Mouse (Mus musculus) monocyte, adult 5-6 weeks (primary cell): ENCODE results near the gene Lingo1. TPM values are rescaled to one million over a fixed set of nuclear protein-coding genes. Genes with fewer than 3 reads are reported as not detected.

Experiments
- ATAC-seq: fragments of 153-309, 156-312 bp; replicated peaks from 2 replicates; pipeline ENCODE4 v1.8.0; 2017; ENCODE audit warnings: mild to moderate bottlenecking; ENCODE audit not compliant: low TSS enrichment, insufficient number of reproducible peaks, severe bottlenecking, poor library complexity, low FRiP score
- total RNA-seq: library from RNA; stranded (forward); fragments of 200-1000, 200-491, 200-594 nt; gene quantifications from 3 replicates; pipeline ENCODE4 v1.2.3, GENCODE M21; 2017

The Lingo1 gene
- not detected in 3 replicates for total RNA-seq

- ATAC-seq = no peak
Observed at GRCm38 (mm10) chr9:56795721-56796655, at the start of gene Lingo1. Gene Lingo1 (minus strand): TSS chr9:56796468.

DNA sequence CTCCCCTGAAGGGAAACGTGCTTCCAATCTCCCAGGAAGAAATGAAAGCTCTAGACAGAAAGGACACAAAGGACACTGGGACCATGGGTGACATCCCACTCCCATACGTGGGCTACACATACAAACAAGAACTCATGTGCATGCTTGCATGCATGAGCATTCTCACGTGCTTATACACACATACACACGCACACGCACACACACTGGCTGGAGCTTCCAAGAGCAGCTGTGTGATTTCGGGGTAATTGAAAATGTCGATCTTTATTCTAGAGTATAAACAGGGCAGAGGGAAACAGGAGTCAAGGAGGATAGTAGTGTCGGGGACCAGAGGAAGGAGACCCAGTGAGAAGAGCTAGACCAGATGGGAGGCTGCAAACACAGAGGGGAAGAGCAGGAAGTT, 48.4 kb upstream of the Lingo1 start:
- no peak for ATAC-seq

- no peak for ATAC-seq
Observed at GRCm38 (mm10) chr9:56843679-56844188, 47.5 kb upstream of the Lingo1 start.

DNA sequence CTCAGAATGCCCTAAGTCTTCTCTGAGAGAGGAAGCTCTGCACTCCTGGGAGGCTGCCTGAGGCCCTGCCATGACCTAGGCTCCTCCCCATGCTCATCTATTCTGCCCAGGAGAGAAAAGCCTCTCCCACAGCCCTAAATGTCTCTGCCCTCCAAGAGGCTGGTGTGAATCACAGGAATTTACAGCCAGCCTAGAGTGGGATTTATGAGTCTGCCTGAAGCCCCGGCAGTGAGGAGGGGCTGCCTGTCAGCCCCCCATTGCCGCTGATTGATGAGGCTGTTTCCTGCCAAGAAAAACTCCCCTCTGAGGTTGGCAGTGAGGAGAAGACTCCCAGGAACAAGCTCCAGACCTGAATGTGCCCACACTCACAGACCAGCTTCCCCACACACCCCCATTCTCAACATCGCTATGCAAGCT, 46.0 kb upstream of the Lingo1 start:
- ATAC-seq = no peak

DNA sequence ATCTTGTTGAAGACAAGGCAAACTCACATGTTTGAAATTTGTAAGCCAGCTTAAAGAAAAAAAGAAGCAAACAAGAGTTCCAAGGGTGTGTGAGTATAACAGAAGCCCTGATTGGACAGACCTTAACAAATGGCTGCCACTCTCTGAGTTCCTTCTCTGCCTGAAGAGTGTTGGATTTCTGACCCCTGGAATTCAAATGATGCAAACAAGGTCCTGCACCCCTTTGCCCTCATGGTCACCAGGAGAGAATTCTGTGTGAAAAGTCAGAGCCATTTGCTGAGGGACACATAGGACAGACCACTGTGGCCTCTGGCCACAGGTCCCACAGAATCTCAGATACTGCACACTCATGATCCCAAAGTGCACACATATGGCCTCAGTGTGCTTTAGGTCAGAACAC, 45.6 kb upstream of the Lingo1 start:
- ATAC-seq = no peak

DNA sequence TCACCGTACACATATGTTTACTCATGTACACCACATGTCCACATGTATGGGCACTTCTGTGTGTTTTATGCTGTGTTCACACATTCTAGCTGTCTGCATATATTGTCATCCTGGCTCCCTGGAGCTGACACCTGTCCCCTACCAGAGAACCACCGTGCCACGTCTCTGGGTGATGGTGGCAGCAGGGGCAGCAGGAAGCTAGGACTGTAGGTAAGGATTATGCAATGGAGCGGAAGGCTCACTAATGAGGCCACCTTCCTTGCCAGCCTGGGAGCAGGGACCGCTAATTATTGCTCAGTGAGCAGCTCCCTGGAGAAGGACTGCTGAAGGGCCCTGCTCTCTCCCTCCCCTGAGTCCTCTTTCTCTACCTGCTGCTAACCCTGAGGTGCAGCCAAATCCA, 44.5 kb upstream of the Lingo1 start:
- ATAC-seq = no peak

GRCm38 (mm10) chr9:56835152-56835551, 38.9 kb upstream of the Lingo1 start:
- no peak for ATAC-seq

DNA sequence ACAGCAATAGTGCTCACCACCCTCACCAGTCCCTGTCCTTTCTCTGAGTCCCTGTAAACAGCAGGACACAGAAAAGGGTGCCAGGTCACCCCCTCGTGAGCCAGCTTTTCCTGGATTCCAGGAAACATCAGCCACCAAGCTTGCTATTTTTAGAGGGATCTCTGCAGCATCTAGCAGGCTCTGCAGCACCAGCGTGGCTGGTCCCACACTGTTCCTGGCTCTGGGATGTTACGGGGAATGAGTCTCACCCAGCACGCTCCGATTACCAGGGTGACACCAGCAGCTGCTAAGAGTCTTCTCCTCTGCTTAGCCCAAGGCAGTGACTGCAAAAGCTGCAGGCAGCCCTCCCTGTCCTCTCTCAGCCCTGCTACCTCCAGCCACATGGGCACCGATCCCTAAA, 36.6 kb upstream of the Lingo1 start:
- ATAC-seq = no peak

- no peak for ATAC-seq
Observed at GRCm38 (mm10) chr9:56831904-56832303, 35.6 kb upstream of the Lingo1 start.

DNA sequence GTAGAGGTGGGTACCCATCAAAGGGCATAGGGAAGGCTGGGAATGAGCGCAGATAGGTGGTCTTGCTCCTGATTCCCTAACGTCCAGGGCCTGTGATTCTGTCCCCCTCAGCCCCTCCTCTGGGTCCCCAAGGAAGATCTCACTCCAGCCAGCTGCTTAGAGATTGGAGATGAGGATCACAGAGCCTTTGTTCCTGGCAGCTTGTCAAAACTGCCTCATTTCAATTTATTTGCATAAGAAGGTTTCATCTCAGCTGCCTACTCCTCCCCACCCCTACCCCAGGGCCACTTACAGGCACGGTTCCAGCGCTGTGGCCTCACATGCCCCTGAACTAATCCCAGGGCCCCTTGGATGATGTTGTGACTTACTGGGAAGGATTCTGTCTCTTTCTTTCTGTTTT, 33.9 kb upstream of the Lingo1 start:
- ATAC-seq = no peak

GRCm38 (mm10) chr9:56828841-56829240, 32.6 kb upstream of the Lingo1 start:
- ATAC-seq = no peak

DNA sequence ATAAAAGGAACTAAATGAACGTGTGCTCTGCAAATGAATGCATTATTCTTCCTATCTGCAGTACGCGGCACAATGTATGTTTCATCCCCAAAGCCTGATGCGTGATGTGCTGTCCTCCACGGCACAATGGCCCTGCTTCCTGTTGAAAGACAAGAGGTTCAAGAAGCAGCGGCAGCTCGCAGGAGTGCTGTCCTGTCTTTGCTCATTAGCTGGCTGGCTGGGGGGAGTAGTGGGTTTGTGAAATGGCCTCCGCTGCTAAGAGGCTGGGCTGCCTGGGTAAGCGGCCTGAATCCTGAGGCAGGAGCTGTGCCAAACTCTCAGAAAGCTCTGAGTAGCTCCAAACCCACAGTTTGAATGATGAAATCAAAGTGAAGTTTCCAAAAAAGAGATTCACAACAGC, 31.9 kb upstream of the Lingo1 start:
- no peak for ATAC-seq

DNA sequence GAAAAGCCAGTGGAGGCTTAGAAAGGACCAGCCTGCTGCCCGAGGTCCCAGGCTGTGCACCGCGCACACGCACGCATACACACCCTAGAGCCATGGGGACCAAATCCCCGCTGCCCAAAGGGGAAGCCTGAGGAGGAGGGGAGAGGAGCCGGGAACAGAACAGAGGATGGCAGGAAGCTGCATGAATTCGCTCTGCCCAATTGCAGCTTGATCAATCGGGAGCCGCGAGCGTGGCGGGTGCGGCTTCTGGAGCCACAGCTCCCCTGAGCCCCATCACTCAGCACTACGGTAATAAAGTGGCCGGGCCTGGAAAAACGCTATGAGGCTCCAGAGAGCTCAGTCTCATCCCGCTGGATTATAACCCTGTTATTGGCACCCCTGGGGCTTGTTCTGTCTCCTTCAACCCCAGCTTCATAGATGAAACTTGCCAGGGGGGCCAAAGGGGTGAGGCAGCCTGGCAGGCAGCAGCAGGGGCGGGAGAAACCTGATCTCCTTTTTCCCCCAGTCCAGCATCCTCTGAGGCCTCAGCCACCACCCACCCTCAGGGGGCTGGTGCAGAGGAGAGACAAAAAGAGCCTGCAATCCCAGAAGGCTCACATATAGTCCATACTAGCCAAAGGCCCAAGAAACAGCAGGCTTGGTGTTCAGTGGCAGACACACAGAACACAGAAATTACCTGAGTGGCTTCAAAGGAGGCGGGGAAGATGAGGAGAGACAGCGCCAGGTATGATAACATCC, 29.4 kb upstream of the Lingo1 start:
- no peak for ATAC-seq

DNA sequence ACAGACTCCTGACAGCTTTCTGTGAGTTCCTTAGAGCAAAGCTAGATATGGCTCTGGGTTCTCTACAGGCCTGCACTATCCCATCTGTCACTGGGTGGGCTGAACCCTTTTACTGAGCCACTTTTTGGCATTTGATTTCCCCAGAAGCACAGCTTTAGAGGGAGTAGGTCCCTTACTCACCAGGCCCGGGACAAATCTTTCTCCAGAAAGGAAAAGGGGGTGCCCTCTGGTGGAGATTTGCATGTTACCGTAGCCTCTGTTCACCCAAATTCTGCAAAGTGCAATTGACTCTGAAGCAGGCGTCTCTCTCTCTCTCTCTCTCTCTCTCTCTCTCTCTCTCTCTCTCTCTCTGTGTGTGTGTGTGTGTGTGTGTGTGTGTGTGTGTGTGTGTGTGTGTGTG, 28.6 kb upstream of the Lingo1 start:
- no peak for ATAC-seq

DNA sequence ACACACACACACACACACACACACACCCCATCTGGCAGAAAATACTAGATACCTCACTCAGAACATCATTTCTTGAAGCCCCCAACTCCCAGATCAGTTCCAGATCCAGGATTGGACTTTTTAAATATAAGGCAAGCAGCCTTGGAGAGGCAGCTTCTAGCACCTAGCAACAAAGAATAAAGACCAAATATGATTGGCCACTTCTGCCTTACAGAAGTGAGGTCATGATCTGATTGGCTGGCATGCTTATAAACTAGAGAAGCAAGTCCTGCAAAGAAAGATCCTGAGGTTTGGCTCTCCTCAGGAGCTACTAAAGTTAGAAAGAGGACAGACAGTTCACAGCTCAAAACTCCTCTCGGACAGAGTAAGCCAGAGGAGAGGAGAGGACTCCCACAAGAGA, 14.6 kb upstream of the Lingo1 start:
- no peak for ATAC-seq

DNA sequence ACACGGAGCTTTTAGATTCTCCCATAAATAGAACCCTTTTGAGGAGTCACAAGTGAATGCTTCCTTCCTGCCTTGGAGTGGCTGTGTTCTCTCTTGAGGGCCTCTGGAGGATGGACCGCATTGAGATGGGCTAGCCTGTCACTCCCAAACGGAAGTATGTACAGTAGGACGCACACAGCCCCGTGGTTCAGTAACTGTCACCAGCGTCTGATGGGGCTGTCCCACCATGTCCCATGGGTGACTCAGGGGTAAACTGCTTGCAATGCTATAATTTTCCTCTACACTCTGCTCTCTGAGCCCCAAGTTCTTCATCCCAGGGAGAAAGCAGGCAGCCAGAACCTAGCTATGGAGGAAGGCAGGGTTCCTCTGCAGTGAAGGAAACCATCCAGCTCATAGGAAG, 11.7 kb upstream of the Lingo1 start:
- ATAC-seq = no peak

DNA sequence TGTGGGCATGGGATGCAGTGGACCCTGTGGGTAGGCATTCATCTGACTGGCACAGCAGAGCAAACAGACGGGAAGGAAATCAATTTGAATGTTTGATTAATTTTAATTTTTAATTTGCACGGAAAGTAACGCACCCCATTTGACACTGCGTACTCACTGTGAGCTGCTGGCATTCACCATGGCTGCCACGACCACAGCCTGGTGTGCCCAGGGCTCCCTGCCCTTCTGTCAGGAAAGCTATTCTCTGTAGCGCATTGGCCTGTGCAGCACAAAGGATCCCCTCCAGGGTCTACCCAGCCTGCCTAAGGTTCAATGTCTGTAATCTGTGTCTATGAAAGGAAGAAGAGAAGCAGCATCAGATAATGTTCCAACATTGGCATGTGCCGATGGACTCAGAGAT, 6.9 kb upstream of the Lingo1 start:
- ATAC-seq = no peak

- no peak for ATAC-seq
Observed at GRCm38 (mm10) chr9:56797876-56798275, 1.6 kb upstream of the Lingo1 start.

DNA sequence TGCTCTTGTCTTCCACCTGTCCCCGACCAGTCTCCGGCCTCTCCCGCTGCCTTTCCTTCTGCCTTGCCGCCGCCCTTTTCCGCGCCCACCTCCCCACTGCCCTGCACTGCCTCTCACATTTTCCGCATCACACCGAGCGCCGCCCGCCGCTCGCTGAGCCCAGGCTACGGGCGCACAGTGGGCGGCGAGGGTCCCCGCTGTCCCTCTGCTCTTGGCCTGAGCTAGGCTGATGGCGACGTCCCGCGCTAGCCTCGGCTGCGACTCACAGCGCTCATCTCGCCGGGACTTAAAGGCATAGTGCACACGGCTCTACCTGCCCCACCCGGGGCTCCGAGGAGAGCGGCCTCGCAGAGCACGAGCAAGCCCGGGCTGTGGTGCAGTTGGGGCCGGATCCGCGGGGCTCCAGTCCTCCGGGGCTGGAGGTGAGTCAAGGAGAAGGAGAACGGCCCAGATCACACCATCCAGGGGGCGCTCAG, 426 bp upstream of the Lingo1 start:
- ATAC-seq = no peak
